Mouse (Mus musculus) hindbrain, postnatal 0 days (tissue): ENCODE data around the gene Schip1. TPM values are rescaled to one million over a fixed set of nuclear protein-coding genes. Genes with fewer than 3 reads are reported as not detected.

Source experiments
- ATAC-seq: fragments of 200-750 bp; cut with Nextera tagmentation; 2 replicates; pipeline ENCODE4 v1.8.0; 2017; ENCODE audit warnings: mild to moderate bottlenecking, moderate TSS enrichment, moderate library complexity
- DNase-seq: peaks from one replicate; pipeline ENCODE4 v3.0.0-alpha.2; 2015; ENCODE audit warnings: low spot score
- H3K27ac ChIP-seq: fragments of 300-500 bp; sonication (generic); 2 replicates; pipeline ENCODE4 v1.5.1; 2014; ENCODE audit warnings: mild to moderate bottlenecking
- H3K27me3 ChIP-seq: fragments of 300-500 bp; sonication (generic); 2 replicates; pipeline ENCODE4 v1.6.1; 2014; ENCODE audit warnings: low read length, mixed read lengths; ENCODE audit not compliant: insufficient read depth
- H3K36me3 ChIP-seq: fragments of 300-500 bp; sonication (generic); 2 replicates; pipeline ENCODE4 v1.6.1; 2014; ENCODE audit warnings: low read length, mixed read lengths; ENCODE audit not compliant: insufficient read depth
- H3K4me1 ChIP-seq: fragments of 300-500 bp; sonication (generic); 2 replicates; pipeline ENCODE4 v1.6.1; 2014; ENCODE audit warnings: antibody characterized with exemption, low read length, mixed read lengths; ENCODE audit not compliant: insufficient read depth
- H3K4me2 ChIP-seq: fragments of 300-500 bp; sonication (generic); 2 replicates; pipeline ENCODE4 v1.6.1; 2014; ENCODE audit warnings: low read depth, mild to moderate bottlenecking, low read length, moderate library complexity, mixed read lengths
- H3K4me3 ChIP-seq: fragments of 300-500 bp; sonication (generic); 2 replicates; pipeline ENCODE4 v1.5.1; 2014; ENCODE audit warnings: low read length
- H3K9ac ChIP-seq: fragments of 300-500 bp; sonication (generic); replicated peaks from 2 replicates; pipeline ENCODE4 v1.6.1; 2014; ENCODE audit warnings: mild to moderate bottlenecking, low read length, moderate library complexity, mixed read lengths
- H3K9me3 ChIP-seq: fragments of 300-500 bp; sonication (generic); 2 replicates; pipeline ENCODE4 v1.6.1; 2016; ENCODE audit warnings: low read length, mixed read lengths
- CTCF ChIP-seq: IDR thresholded peaks from 2 replicates; pipeline ENCODE4 v1.5.1; 2016; ENCODE audit warnings: antibody characterized with exemption, control low read depth, low read depth
- WGBS: fragments of 180-500 bp; shearing (Covaris S2); extraction: QIAGEN DNeasy Blood & Tissue Kit; methylation state at CpG from one replicate; pipeline ENCODE4 v1.1.7; 2014; 5-methylcytosine and 5-hydroxymethylcytosine counted together
- polyA plus RNA-seq: library from polyadenylated mRNA; unstranded; fragments of >200 nt; fragmentation: Nextera tagmentation; extraction: Ambion mirVana; gene quantifications from 2 replicates; pipeline ENCODE4 v1.2.1, GENCODE M21; 2015
- total RNA-seq: library from RNA; depleted of rRNA; stranded (reverse); fragments of >200 nt; gene quantifications from 2 replicates; pipeline ENCODE4 v1.2.3, GENCODE M21; 2014

Gene Schip1
- total and polyA plus RNA-seq, 2 experiments from 2014 or later = 94.3 to 163 TPM

DNA sequence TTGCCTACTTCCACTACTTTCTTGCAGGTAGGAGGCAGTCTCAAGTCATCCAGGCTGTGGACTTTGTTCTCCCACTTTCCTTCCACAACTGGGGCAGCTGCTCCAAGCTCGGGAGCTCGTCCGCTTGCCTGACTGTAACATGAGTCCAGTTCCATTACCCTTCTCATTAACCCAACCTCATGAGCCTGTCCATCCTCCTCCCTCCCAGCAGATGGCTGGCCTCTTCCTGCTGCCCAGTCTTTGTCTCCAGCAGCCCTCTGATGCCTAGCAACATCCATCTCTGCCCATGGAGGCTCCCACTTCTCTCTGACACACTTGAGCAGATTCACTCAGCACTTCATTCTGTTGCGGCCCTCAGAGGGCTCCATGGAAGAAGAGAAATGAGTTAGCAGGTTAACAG, 204.6 kb downstream of the Schip1 start:
- Histone ChIP-seq H3K4me1 (0 out of 2 replicates have a peak, but pooled peaks cover 3% of the 10 kb centered on the region), H3K9ac (no peak overlapping the region), H3K36me3 (no peaks in the 10 kb centered on the region), H3K4me2 (no peak overlapping the region), H3K4me3 (no peak overlapping the region), H3K27ac (no peak overlapping the region), H3K27me3 (no peaks in the 10 kb centered on the region), H3K9me3 (no peaks in the 10 kb centered on the region)
- 69% methylated on average over 4 of the region's 4 CpGs for WGBS
- ATAC-seq (no peak), DNase-seq (no peak)
- no peak for TF ChIP-seq CTCF

DNA sequence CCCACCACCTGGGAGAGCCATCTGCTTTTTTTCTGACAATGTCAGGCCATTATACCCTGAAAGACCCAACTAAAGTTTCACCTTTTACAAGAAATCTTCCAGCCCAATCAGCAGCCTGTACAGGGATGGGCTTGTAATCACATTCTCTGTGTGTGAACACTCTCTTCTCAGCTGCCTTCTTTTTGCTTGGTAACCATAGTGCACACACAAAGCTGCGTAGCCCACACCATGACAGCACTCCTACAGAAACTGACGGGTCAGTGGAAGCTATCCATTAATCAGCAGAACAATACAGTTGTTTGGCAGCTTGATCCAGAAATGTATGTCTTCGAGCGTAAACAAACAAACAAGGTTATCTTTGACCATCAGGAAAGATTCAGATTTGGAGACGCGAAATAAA, 205.6 kb downstream of the Schip1 start:
- Histone ChIP-seq H3K4me2 (no peak overlapping the region), H3K27ac (no peak overlapping the region; the same call in 1 of the 2 replicates), H3K36me3 (no peaks in the 10 kb centered on the region), H3K9me3 (no peaks in the 10 kb centered on the region), H3K27me3 (no peaks in the 10 kb centered on the region), H3K4me1 (0 out of 2 replicates have a peak, but pooled peaks cover 3% of the 10 kb centered on the region), H3K4me3 (no peak overlapping the region), H3K9ac (no peak overlapping the region)
- TF ChIP-seq CTCF = no peak
- no peak for DNase-seq
- WGBS = 44% methylated on average over 6 of the region's 6 CpGs
- no peak for ATAC-seq

DNA sequence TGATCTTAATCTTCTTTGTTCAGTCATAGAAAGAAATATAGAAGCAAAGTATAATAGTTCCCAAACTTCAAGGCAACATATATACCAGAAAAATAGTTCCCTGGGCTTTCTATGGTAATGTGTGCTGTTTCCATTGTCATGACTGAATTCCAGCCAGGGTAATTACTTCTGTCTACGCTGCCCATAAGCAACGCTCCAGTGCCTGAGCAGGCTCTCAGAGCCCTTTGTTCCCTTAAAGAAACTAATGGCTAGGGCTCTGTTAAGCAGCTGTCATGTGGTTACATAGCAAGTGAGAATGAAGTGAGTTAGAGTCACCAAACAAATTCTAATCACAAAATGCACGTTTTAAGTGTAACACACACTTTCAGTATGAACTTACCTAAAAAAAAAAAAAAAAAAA, 206.9 kb downstream of the Schip1 start:
- H3K27me3 ChIP-seq = no peaks in the 10 kb centered on the region
- WGBS = 27% methylated on average over 3 of the region's 3 CpGs
- no peak overlapping the region for H3K27ac ChIP-seq
- no peak overlapping the region for H3K4me2 ChIP-seq
- no peaks in the 10 kb centered on the region for H3K9me3 ChIP-seq
- H3K4me1 ChIP-seq = 0 out of 2 replicates have a peak, but pooled peaks cover 3% of the 10 kb centered on the region
- no peak for ATAC-seq
- H3K9ac ChIP-seq = no peak overlapping the region
- H3K36me3 ChIP-seq = no peaks in the 10 kb centered on the region
- DNase-seq = no peak
- TF ChIP-seq CTCF = no peak
- no peak overlapping the region for H3K4me3 ChIP-seq

DNA sequence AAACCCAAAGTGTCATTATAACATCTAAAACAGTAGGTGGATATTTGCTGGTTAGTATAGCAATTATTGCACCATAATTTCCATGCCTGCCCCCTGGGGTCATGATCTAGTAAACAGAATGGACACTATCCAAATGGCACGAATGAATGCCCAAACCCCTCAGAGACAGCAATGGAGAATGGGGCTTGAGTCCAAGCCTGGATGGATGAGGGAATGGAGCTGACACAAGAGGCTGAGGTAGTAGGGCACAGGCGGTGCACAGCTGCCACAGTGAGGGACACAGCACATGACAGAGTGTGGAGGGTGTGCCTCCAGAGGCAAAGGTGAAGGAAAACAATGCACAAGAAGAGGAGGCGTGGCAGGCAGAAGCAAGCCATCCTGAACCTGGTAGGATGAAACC, 207.3 kb downstream of the Schip1 start:
- no peak for TF ChIP-seq CTCF
- ATAC-seq (no peak), DNase-seq (peak; percentile 25)
- H3K27ac ChIP-seq = no peak overlapping the region
- H3K9me3 ChIP-seq = no peaks in the 10 kb centered on the region
- 48% methylated on average over 3 of the region's 3 CpGs for WGBS
- H3K4me2 ChIP-seq = no peak overlapping the region
- no peak overlapping the region for H3K4me3 ChIP-seq
- H3K9ac ChIP-seq = no peak overlapping the region
- 0 out of 2 replicates have a peak, but pooled peaks cover 3% of the 10 kb centered on the region for H3K4me1 ChIP-seq
- H3K27me3 ChIP-seq = no peaks in the 10 kb centered on the region
- H3K36me3 ChIP-seq = no peaks in the 10 kb centered on the region

DNA sequence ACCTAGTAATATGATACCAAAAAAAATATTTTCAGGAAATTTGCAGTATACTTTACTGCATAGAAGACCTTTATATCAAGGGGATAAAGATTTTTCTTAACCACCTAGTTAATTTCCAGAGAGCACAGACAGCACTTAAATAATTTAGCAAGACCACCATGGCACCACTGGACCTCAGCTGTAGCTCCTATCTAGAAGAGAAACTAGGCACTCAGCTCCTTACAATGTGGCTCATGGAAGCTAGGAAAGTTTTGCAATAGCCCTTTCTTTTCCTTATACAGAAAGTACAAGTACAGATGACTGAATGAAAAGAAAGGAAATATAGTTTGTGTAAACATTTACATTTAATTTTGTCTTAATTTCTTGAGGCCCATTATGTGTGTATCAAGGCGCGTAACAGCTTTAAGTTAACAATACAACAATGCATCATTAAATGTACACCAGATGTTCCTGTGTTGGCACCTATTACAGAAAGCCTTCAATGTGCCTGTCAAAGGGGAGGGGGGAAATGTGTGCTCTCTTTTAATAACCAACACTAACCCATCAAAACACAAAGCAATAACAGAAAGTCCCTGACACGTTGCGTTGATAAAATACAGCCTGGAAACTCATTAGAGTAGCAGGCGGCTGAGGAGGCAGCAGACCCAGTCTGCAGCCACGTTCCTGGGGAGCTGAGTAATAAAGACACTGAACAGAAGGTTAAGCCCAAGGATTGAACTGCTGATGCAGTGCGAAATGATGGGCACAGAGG, 218.4 kb downstream of the Schip1 start:
- Histone ChIP-seq H3K27me3 (no peaks in the 10 kb centered on the region), H3K4me1 (peaks cover 3% of the 10 kb centered on the region; the same call in 1 of the 2 replicates), H3K4me2 (peak overlapping the region; percentile 31), H3K9me3 (no peaks in the 10 kb centered on the region), H3K4me3 (no peak overlapping the region), H3K36me3 (no peaks in the 10 kb centered on the region), H3K9ac (no peak overlapping the region), H3K27ac (peak overlapping the region; percentile 27; the same call in 1 of the 2 replicates)
- 33% methylated on average over 7 of the region's 7 CpGs for WGBS
- TF ChIP-seq CTCF = no peak
- ATAC-seq (peak; percentile 47; the same call in 1 of the 2 replicates), DNase-seq (peak; percentile 33)

DNA sequence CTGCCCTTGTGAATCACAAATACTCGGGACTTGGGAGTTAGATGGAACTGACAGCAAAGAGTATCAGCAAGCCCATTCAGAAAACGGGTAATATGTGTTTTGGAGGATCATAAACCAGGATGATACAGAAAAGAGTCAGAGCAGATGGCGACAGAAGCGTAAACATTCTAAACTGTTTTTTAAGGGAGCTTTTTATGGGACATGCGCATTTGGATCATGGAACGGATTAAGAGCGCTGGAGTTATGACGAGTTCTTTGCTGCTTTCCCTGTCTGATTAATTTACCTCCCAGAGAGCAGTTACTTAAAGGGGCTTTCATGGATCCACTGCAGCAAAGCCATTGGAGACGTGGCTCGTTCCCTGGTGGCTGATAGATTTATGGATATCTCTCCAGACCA, 219.0 kb downstream of the Schip1 start:
- no peak for DNase-seq
- peak overlapping the region; percentile 27; the same call in 1 of the 2 replicates for H3K27ac ChIP-seq

DNA sequence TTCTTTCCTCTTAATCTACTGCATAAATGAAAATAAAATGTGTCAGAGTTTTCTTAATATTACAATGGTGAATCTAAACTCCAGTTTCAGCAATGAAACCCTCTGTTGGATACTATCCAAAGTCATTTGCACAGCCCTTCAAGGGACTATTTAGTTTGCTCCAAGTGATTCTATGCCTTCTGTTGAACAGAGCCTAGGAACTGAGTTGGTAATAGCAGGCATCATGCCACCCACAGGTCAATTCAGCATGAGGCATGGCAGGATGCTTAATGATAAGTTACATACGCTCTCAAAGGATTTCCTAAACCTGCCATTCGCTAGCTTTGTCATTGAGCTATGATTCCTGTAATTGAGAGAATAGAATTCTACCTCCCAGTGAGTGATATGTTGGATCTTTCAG, 219.9 kb downstream of the Schip1 start:
- DNase-seq (peak; percentile 28), ATAC-seq (no peak)
- no peak overlapping the region for H3K27ac ChIP-seq
- no peaks in the 10 kb centered on the region for H3K36me3 ChIP-seq
- no peak for TF ChIP-seq CTCF
- WGBS = 43% methylated on average over 2 of the region's 2 CpGs
- no peak overlapping the region for H3K4me3 ChIP-seq
- no peaks in the 10 kb centered on the region for H3K27me3 ChIP-seq
- H3K4me2 ChIP-seq = no peak overlapping the region
- H3K4me1 ChIP-seq = peaks cover 3% of the 10 kb centered on the region; the same call in 1 of the 2 replicates
- H3K9ac ChIP-seq = no peak overlapping the region
- no peaks in the 10 kb centered on the region for H3K9me3 ChIP-seq

More for the DNA sequence above, 219.0 kb downstream of the Schip1 start:
- Histone ChIP-seq H3K4me1 (peaks cover 3% of the 10 kb centered on the region; the same call in 1 of the 2 replicates), H3K27me3 (no peaks in the 10 kb centered on the region), H3K9me3 (no peaks in the 10 kb centered on the region), H3K4me3 (no peak overlapping the region), H3K9ac (no peak overlapping the region), H3K4me2 (peak overlapping the region; percentile 31), H3K36me3 (no peaks in the 10 kb centered on the region)
- ATAC-seq = no peak
- 42% methylated on average over 10 of the region's 10 CpGs for WGBS
- TF ChIP-seq CTCF = no peak
